Mouse (Mus musculus) forebrain, embryonic 13.5 days (tissue): ENCODE results near the gene Serhl. TPM values are rescaled to one million over a fixed set of nuclear protein-coding genes. Genes with fewer than 3 reads are reported as not detected.

Experiments used
- ATAC-seq: fragments of 200-750 bp; cut with Nextera tagmentation; 2 replicates; pipeline ENCODE4 v1.8.0; 2017
- H3K27ac ChIP-seq: fragments of 300-500 bp; sonication (generic); 2 replicates; pipeline ENCODE4 v1.5.1; 2015; ENCODE audit warnings: inconsistent platforms, mild to moderate bottlenecking, moderate library complexity
- H3K27me3 ChIP-seq: fragments of 300-500 bp; sonication (generic); 2 replicates; pipeline ENCODE4 v1.6.1; 2015; ENCODE audit warnings: mild to moderate bottlenecking, inconsistent platforms
- H3K36me3 ChIP-seq: fragments of 300-500 bp; sonication (generic); 2 replicates; pipeline ENCODE4 v1.6.1; 2015; ENCODE audit warnings: mild to moderate bottlenecking, inconsistent platforms; ENCODE audit not compliant: poor library complexity, severe bottlenecking
- H3K4me1 ChIP-seq: fragments of 300-500 bp; sonication (generic); 2 replicates; pipeline ENCODE4 v1.6.1; 2015; ENCODE audit warnings: inconsistent platforms
- H3K4me2 ChIP-seq: fragments of 300-500 bp; sonication (generic); 2 replicates; pipeline ENCODE4 v1.6.1; 2015; ENCODE audit warnings: inconsistent platforms, mild to moderate bottlenecking, moderate library complexity
- H3K4me3 ChIP-seq: fragments of 300-500 bp; sonication (generic); 2 replicates; pipeline ENCODE4 v1.5.1; 2015; ENCODE audit warnings: mild to moderate bottlenecking, inconsistent platforms
- H3K9ac ChIP-seq: fragments of 300-500 bp; sonication (generic); 2 replicates; pipeline ENCODE4 v1.6.1; 2015; ENCODE audit warnings: mild to moderate bottlenecking, inconsistent platforms
- H3K9me3 ChIP-seq: fragments of 300-500 bp; sonication (generic); replicated peaks from 2 replicates; pipeline ENCODE4 v1.6.1; 2016; ENCODE audit warnings: inconsistent platforms
- WGBS: fragments of 180-500 bp; shearing (Covaris S2); methylation state at CpG from one replicate; pipeline ENCODE4 v1.1.7; 2015; 5-methylcytosine and 5-hydroxymethylcytosine counted together
- polyA plus RNA-seq: library from polyadenylated mRNA; unstranded; fragments of >200 nt; fragmentation: Nextera tagmentation; extraction: Ambion mirVana; gene quantifications from 2 replicates; pipeline ENCODE4 v1.2.1, GENCODE M21; 2015

Serhl gene
- polyA plus RNA-seq, 1 experiment from 2014 or later = 35.4 TPM

DNA sequence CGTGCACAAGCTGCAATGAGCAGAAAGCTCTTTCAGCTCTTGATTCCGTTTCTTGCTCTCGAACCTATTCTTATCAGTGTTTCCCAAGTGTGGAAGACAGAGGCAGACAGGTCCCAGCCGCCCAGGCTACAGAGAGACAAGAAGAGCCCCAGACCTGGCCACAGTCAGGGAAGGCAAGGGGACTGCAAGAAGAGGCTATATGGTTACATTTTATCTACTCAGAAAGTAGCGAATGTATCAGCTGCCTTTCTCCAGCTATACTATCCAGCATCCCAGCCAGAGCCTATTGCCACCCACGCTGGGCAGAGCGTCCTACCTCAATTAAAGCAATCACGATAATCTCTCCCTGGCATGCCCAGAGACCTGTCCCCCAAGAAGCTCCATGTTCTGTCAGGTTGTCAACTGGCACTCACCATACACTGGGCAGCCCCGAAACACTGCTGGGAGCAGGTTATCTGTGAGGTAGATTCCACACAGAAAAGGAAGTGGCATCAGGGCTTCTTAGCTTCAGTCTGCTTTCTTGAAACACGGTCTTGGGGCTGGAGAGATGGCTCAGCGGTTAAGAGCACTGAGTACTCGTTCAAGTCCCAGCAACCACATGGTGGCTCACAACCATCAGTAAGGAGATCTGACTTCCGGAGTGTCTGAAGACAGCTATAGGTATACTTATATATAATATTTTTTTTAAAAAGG, 2.5 kb upstream of the Serhl start:
- 87% methylated on average over 13 of the region's 13 CpGs for WGBS
- ATAC-seq = no peak
- H3K4me2 ChIP-seq = no peak overlapping the region
- no peaks in the 10 kb centered on the region for H3K9me3 ChIP-seq
- peaks cover 25% of the 10 kb centered on the region for H3K27me3 ChIP-seq
- peaks cover 34% of the 10 kb centered on the region for H3K4me1 ChIP-seq
- H3K4me3 ChIP-seq = no peak overlapping the region
- H3K9ac ChIP-seq = no peak overlapping the region
- H3K36me3 ChIP-seq = no peaks in the 10 kb centered on the region
- H3K27ac ChIP-seq = no peak overlapping the region

DNA sequence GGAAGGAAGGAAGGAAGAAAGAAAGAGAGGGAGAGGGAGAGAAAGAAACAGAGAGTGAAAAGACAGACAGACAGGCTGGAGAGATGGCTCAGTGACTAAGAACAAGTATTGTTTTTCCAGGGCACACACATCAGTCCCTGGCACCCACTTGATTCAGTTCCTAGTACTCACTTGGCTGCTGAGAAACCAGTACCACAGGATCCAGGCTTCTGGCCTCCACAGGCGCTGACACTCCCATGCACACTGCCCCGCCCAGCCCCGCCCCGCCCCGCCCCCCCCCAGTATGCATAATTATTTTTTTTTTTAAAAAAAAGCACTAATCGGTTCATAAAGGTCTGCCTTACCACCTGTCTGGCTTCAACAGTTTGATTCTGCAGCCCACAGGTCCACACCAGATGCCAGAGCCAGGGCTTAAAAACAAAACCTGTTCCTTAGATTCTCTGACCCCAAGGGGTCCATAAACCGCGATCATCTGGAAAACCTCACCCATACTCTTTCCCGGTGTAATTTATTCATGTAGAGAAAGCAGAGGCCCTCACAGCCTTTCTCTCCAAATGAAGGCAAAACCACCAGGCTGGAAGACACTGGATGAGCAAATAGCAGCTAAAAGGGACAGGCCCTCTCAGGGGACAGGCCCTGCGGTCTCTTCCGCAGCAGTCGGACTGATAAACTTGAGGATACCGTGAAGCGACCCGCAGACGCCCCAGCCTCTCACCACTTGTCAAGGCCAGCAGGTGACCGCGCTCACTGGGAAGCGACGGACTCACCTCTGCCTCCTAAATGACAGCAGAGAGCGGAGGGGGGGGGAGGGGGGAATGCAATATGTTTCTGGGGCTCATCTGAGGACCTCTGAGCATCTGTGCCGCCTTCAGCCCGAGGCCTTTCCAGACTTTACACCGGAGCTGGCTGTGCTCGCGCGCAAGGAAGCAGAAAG, 544 bp upstream of the Serhl start:
- no peak for ATAC-seq
- no peak overlapping the region for H3K27ac ChIP-seq
- H3K4me3 ChIP-seq = no peak overlapping the region
- H3K9me3 ChIP-seq = no peaks in the 10 kb centered on the region
- H3K36me3 ChIP-seq = no peaks in the 10 kb centered on the region
- H3K4me1 ChIP-seq = peaks cover 30% of the 10 kb centered on the region
- H3K27me3 ChIP-seq = peaks cover 22% of the 10 kb centered on the region
- H3K4me2 ChIP-seq = peak overlapping the region; percentile 34
- H3K9ac ChIP-seq = peak overlapping the region; percentile 26; the same call in 1 of the 2 replicates
- WGBS = 5% methylated on average over 27 of the region's 27 CpGs

DNA sequence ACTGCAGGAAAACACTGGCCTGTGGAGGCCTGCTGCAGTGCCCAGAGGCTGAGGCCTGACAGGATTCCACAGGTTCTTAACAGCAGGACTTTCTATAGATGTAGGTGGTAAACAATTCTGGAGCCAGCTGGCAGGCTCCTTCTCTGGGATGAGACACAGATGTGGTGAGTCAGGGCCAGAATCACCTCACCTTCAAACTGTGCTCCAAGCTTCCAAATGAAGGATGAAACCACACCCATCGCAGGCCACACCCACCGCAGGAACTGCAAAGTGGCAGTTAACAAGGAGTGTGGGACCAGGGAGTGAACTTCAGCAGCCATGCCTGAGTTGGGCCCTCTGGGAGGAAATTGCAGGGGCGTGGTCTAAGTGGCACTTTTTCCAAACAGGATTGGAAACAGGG, 1.6 kb downstream of the Serhl start:
- peaks cover 20% of the 10 kb centered on the region for H3K27me3 ChIP-seq
- no peak overlapping the region for H3K4me2 ChIP-seq
- no peak for ATAC-seq
- no peak overlapping the region for H3K27ac ChIP-seq
- no peak overlapping the region for H3K9ac ChIP-seq
- H3K9me3 ChIP-seq = no peaks in the 10 kb centered on the region
- H3K36me3 ChIP-seq = no peaks in the 10 kb centered on the region
- no peak overlapping the region for H3K4me3 ChIP-seq
- 59% methylated on average over 3 of the region's 3 CpGs for WGBS
- H3K4me1 ChIP-seq = peaks cover 20% of the 10 kb centered on the region

DNA sequence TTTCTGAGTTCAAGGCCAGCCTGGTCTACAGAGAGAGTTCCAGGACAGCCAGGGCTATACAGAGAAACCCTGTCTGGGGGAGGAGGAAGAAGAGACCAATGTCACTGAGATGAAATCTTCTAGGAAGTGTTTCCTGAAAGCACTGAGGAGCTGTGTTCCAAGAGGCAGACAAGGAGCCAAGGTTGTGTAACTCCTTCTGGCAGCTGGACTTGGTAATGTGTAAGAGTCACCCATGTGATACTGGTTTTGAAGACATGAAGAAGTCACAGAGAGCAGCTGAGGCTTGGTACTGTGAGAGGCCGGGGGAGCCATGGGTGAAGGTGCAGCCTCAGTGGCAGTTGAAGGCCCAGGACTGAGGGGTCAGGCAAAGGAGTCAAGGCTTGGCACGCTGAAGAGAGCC, 4.4 kb downstream of the Serhl start:
- Histone ChIP-seq H3K9me3 (no peaks in the 10 kb centered on the region), H3K4me1 (peaks cover 13% of the 10 kb centered on the region), H3K9ac (no peak overlapping the region), H3K27me3 (peaks cover 23% of the 10 kb centered on the region), H3K27ac (no peak overlapping the region), H3K4me2 (no peak overlapping the region), H3K4me3 (no peak overlapping the region), H3K36me3 (no peaks in the 10 kb centered on the region)
- ATAC-seq = no peak
- WGBS = 81% methylated on average over 2 of the region's 2 CpGs

DNA sequence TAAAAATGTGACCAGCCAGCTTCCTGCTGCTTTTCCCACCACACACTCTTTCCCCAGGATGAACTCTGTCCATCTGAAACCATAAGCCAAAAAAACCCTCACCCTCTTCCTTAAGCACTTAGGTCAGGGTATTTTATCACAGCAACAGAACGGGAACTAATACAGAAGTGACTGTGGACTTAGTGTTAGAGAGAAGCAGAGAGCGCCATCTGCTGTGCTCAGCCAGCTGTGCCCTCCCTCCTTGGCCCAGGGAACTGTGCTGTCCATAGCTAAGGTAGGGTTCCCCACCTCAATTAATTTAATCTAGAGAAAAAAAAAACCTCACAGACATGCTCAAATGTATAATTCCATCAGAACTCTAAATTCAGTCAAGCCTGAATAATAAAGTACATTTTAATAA, 6.6 kb downstream of the Serhl start:
- ATAC-seq = no peak
- Histone ChIP-seq H3K27ac (no peak overlapping the region), H3K4me1 (peaks cover 18% of the 10 kb centered on the region), H3K27me3 (peaks cover 13% of the 10 kb centered on the region), H3K9me3 (no peaks in the 10 kb centered on the region), H3K36me3 (no peaks in the 10 kb centered on the region), H3K4me2 (no peak overlapping the region), H3K9ac (no peak overlapping the region), H3K4me3 (no peak overlapping the region)
- 50% methylated on average over 2 of the region's 2 CpGs for whole genome bisulfite sequencing

DNA sequence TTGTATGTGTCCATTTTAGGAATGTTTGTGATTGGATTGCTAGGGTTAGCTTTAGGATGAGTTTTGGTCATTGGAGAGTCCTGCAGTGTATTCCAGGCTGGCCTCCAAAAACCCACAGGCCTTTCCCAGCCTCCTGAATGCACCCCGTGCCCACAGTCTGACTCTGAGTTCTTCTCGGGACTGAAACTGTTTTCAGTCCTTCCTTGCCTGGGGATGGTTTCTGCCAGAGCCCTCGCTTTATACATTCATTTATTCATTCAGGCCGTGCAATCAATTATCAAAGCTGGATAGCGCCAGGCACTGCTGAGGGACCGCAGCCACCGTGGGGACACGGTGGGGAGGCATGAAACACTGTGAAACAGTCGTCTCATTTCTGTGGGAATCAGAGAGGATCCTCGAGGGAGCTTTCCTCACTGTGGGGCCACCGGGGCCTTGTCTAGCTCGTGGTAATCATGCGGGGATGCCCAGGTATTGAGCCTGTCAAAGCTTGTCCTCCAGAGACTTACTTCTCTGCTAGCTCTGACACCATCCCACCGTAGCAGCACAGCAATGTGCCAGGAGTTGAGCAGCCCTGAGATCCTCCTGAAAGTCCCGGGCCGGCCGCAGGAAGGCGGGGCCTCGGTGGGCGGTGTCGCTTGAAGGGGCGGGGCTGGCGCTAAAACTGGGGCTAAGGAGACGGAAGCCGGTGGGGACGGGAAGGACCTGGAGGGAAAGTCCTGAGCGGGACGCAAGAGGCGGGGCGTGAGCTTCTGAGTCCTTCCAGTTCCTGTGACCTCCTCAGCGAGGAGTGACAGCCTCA, 10.4 kb downstream of the Serhl start:
- peaks cover 13% of the 10 kb centered on the region for H3K27me3 ChIP-seq
- 2% methylated on average over 31 of the region's 31 CpGs for WGBS
- peak overlapping the region; percentile 76 for H3K4me2 ChIP-seq
- H3K4me1 ChIP-seq = peaks cover 18% of the 10 kb centered on the region
- H3K9ac ChIP-seq = peak overlapping the region; percentile 68
- no peaks in the 10 kb centered on the region for H3K9me3 ChIP-seq
- H3K4me3 ChIP-seq = peak overlapping the region; percentile 43
- peak; percentile 83 for ATAC-seq
- H3K36me3 ChIP-seq = no peaks in the 10 kb centered on the region
- no peak overlapping the region for H3K27ac ChIP-seq

DNA sequence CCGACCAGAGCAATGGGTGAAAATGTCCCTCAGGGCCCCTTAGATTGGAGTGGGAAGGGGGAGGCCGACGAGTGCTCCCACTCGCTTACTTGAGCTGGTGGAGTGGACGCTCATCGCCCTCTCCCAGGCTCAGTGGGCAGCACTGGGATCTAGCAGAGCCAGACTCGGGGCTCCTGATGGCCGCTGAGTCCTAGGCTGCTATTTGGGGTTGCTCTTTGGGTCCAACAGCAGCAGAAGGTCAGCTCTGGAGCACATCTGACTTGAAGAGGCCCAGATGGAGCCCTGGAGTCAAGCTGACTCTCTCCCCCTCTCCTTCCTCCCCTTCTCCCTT, 11.0 kb downstream of the Serhl start:
- peak overlapping the region; percentile 76 for H3K4me2 ChIP-seq
- peak overlapping the region; percentile 68 for H3K9ac ChIP-seq
- no peaks in the 10 kb centered on the region for H3K36me3 ChIP-seq
- H3K4me1 ChIP-seq = peaks cover 18% of the 10 kb centered on the region
- no peaks in the 10 kb centered on the region for H3K9me3 ChIP-seq
- H3K27ac ChIP-seq = no peak overlapping the region
- WGBS = 2% methylated on average over 8 of the region's 8 CpGs
- H3K4me3 ChIP-seq = peak overlapping the region; percentile 43
- peak; percentile 57 for ATAC-seq
- peaks cover 13% of the 10 kb centered on the region for H3K27me3 ChIP-seq

DNA sequence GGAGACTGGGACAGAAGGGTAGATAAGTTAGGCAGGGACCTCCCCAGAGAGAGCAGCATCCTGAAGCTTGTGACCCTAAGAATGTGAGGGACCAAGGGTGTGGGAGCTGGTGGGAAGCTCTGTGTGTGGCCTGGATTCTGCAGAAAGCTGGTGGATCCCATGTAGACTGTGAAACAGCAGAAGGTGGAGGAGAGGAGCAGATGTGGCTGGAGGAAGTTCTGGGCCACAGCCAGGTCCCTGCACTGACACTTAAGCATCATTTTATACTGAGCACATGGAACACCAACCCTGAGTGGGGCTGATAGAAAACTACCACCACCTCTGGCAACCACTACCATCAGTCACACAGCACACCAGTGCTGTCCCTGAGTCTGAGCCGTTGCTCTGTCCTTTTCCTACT, 13.8 kb downstream of the Serhl start:
- H3K4me2 ChIP-seq = no peak overlapping the region
- WGBS = 20% methylated on average over 1 of the region's 1 CpGs
- no peaks in the 10 kb centered on the region for H3K9me3 ChIP-seq
- peaks cover 18% of the 10 kb centered on the region for H3K4me1 ChIP-seq
- no peak overlapping the region for H3K9ac ChIP-seq
- H3K27ac ChIP-seq = no peak overlapping the region
- no peak for ATAC-seq
- peaks cover 9% of the 10 kb centered on the region for H3K27me3 ChIP-seq
- no peaks in the 10 kb centered on the region for H3K36me3 ChIP-seq
- no peak overlapping the region for H3K4me3 ChIP-seq

DNA sequence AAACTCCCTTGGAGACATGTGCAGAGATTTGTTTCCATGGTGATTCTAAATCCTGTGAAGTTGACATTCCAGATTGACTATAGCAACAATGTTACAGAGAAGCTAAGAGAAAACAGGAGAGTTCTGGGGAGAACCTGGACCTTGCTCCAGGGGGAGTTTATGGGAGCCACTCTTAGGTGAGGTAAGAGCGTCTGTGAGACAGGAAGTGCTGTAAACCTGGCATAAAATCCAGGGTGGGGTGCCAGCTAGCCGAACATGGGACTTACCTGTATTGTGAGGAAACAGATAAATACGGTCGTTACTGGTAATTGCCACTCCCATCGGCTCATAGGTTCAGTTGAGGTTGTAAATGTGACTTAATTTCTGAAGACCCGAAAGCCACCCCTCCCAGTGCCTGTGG, 17.1 kb downstream of the Serhl start:
- no peak overlapping the region for H3K4me2 ChIP-seq
- H3K36me3 ChIP-seq = no peaks in the 10 kb centered on the region
- WGBS = 76% methylated on average over 6 of the region's 6 CpGs

DNA sequence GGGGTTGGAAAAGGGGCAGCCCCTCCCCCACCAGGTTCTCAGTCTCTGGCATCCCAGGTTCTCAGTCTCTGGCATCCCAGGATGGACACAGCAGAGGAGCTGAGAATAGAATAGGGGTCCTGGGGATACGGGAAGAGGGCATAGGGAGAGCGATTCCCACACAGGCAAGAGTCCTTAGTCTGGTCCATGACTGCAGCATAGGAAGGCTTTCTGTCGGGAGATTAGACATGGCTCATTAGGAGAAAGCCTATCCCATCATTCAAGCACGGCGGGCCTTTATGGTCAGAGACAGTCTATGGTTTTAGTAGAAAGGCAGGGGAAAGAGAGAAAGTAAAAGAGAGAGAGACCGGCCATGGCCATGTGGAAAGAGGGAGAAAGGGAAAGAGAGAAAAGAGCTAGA, 18.5 kb downstream of the Serhl start:
- no peak for ATAC-seq
- WGBS = 39% methylated on average over 6 of the region's 6 CpGs
- H3K4me3 ChIP-seq = no peak overlapping the region
- H3K27me3 ChIP-seq = no peaks in the 10 kb centered on the region
- H3K27ac ChIP-seq = no peak overlapping the region
- no peak overlapping the region for H3K4me2 ChIP-seq
- H3K36me3 ChIP-seq = no peaks in the 10 kb centered on the region
- H3K4me1 ChIP-seq = peaks cover 7% of the 10 kb centered on the region; the same call in 1 of the 2 replicates
- H3K9ac ChIP-seq = no peak overlapping the region
- no peaks in the 10 kb centered on the region for H3K9me3 ChIP-seq

More for the DNA sequence above, 17.1 kb downstream of the Serhl start:
- Histone ChIP-seq H3K27ac (no peak overlapping the region), H3K4me3 (no peak overlapping the region), H3K4me1 (peaks cover 6% of the 10 kb centered on the region; the same call in 1 of the 2 replicates), H3K9me3 (no peaks in the 10 kb centered on the region), H3K9ac (0 out of 2 replicates have a peak overlapping the region, but pooled peaks have one; percentile 30), H3K27me3 (no peaks in the 10 kb centered on the region)
- no peak for ATAC-seq

DNA sequence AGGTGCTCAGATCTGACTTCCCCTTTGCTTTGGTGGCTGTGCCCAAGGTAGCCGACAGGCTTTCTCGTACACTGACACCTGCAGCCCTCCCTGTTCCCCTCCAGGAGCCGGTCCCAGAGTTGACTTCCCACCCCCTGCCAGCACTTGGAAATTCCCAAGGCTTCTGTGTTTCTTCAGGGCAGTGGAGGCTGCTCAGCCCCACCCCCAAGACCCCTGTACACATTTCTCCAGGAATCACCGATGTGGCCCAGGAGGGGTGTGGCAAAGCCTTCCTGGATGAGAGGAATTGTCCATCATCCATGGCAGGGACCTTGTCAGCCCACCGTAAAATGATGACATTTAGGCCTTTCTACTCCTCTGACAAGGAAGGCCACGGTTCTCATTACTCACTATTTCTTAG, 22.0 kb downstream of the Serhl start:
- Histone ChIP-seq H3K9me3 (no peaks in the 10 kb centered on the region), H3K4me1 (peaks cover 22% of the 10 kb centered on the region), H3K27me3 (no peaks in the 10 kb centered on the region), H3K4me2 (no peak overlapping the region), H3K27ac (no peak overlapping the region), H3K9ac (no peak overlapping the region), H3K36me3 (peaks cover 24% of the 10 kb centered on the region), H3K4me3 (no peak overlapping the region)
- ATAC-seq = no peak
- WGBS = 61% methylated on average over 6 of the region's 6 CpGs

DNA sequence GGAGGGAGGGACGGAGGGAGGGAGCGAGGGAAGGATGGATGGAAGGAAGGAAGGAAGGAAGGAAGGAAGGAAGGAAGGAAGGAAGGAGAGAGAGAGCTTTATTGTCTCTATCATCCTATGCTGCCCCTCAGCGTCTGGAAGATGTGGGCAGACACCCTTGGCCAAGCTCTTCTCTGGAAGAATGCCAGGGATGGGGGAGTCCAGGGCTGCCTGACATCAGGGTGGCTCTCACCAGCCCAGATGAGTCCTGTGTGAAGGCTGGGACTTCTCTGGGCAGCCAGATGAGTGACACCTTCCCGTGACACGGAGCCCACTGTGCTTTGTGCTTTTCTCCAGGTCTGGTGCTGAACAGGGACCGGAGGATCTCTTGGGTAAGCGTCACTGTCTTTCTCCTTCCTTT, 22.6 kb downstream of the Serhl start:
- 91% methylated on average over 7 of the region's 7 CpGs for WGBS
- ATAC-seq = no peak
- no peak overlapping the region for H3K4me3 ChIP-seq
- no peak overlapping the region for H3K9ac ChIP-seq
- H3K36me3 ChIP-seq = peaks cover 30% of the 10 kb centered on the region
- peaks cover 22% of the 10 kb centered on the region for H3K4me1 ChIP-seq
- no peaks in the 10 kb centered on the region for H3K27me3 ChIP-seq
- H3K4me2 ChIP-seq = no peak overlapping the region
- no peak overlapping the region for H3K27ac ChIP-seq
- no peaks in the 10 kb centered on the region for H3K9me3 ChIP-seq
